Mouse (Mus musculus) cerebellum, adult 9-11 months (tissue): ENCODE measurements around the gene Gemin5.
"Not testable (repeated sequence)": the region's sequence is repeated elsewhere in the genome, so short reads cannot be mapped to it uniquely, and the experiment has no call there.

Experiments
- DNase-seq: peaks from one replicate; pipeline ENCODE4 v3.0.0; 2022

The Gemin5 gene

DNA sequence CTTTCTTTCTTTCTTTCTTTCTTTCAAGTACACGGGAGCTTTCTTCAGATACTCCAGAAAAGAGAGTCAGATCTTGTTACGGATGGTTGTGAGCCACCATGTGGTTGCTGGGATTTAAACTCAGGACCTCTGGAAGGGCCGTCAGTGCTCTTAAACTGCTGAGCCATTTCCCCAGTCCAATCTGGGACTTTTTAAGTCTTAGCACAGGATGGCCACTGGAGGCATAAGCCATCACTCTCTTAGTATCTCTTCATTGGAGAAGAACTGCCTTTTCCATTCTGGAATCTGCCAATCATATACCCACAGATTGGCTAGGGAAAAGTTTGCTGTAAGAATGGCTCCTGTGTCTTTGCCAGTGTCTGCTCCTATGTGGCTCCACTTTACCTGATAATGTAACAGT, 61.3 kb downstream of the Gemin5 start:
- no peak for DNase-seq

DNA sequence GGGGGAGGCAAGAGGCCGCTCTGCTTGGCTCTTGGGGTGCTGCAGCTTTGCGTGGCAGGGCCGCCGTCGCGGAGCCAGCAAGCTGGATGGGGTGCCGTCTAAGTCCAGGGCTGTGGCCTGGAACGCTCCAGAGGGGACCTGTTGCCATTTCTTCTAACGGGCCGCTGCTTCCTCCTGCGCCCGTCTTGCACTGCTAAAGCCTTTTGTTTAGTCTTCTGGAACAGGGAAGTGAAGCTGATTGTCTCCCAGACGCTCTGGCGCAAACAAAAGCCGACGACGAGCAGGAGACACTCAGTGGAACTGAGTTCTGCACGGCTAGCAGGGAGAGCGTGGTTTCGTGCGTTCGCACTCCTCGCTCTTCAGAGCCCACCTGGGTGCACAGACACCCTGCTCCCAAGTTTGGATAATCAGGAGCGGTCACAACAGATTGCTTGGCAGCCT, 64.0 kb downstream of the Gemin5 start:
- DNase-seq: no peak

DNA sequence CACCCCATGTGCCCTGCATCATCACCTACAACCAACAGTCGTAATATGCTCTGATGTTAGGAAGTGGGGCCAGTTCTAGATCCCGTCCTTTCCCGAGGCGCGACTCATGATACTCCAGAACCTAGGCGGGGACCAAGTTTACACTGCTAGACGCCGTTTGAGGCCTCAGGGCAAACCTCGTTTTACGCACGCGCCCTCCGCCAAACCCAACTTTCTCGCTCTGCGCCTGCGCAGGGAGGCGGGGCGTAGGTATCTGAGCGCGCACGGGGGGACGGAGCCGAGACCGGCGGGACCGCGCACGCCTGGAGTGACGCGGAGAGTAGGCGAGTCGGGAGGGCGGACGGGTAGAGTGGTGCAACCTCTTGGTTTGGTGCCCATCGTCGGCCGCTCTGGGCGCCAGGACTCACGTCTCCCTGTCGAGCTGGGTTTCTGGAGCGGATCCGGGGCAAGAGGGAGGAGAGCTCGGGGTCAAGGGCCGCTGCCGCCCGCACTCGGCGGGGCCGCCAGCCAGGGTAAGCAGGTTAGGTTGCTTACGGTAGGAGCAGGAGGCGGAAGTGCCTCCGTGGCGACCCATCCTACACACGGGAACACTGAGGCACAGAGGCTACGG, 64.5 kb downstream of the Gemin5 start, which contains the start of gene Cnot8:
Cnot8 (plus strand) TSS at position 457 of the 610 bp plus-strand sequence.
- DNase-seq: peak; percentile 100

DNA sequence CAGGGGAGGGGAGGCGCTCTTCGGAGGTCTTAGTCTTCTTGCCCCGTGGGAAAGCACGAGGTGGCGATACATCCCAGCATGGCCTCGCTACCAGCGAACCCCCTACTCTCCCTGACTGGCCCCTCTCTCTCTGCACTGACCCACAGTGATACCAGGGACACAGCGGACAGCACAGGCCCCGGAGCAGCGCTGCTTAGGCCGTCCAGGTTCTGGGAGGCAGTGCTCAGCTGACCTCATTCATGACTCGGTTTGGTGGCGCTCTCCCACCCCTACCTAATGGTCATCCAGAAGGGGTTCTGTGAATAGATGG, 65.0 kb downstream of the Gemin5 start:
- DNase-seq: no peak

DNA sequence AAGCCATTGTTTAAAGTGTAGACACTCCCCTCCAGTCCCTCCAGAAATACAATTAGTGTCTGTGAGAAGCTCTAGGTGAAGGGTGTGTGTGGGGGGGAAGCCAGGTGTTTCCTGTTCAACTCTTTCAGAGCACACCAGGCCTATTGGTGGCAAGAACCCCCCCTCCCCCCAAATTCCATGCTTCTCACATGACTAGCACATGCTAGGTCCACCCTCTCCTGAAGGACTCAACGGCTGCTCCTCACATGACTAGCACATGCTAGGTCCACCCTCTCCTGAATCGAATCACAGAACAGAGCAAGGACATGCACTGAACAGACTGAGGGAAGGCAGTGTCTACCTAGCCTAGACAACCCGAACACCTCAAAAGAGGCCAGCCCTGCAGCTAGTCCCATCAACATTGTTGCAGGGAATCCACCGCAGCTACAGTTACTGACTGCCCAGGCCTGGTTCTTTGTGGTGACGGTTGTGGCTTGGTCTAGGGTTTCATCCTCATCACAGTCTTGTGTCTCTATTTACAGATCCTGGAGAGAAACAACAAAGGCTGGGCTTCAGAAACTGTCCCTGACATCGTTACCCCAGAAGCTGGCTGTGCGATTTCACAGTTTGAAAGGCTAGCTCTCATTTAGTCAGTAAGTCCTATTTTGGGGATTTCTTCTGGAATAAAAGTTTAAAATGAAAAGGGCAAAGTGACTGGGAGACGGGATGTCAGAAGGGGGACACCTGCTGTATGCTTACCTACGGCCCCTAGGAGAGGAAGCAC, 65.6 kb downstream of the Gemin5 start:
- peak; percentile 49 for DNase-seq

DNA sequence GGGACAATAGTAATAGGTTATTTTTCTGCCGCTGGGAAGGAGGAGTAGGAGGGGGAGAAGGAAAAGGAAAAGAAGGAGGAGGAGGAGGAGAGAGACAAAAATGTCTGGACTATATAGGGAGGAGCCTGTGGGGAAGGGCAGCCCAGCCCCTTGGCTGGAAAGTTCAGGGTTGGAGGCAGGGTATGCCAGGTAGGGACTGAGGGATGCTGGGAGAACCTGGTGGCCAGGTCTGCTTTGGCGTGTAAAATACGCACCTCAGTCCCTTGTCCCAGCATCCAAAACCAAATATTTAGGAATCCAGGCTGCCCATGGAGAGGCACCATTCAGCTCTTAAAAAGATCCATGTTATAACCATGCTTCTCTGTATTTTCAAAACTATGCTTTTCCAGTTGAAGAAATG, 66.2 kb downstream of the Gemin5 start:
- DNase-seq: peak; percentile 45

DNA sequence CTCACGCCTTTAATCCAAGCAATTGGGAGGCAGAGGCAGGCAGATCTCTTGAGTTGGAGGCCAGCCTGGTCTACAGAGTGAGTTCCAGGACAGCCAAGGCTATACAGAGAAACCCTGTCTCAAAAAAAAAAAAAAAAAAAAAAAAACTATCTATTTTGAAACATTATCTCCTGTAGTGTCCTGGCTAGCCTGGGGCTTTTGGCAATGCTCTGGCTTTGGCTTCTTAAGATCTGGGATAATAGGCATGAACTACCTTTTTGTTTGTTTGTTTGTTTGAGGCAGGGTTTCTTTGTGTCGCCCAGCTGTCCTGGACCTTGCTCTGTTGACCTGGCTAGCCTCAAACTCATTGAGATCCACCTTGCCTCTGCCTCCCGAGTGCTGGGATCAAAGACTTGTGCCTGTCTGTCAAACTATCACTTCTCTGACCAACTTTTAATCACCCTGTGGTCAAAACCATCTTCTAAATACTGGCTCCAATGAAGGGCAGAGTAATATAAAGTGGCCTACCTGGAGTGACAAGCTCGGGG, 67.1 kb downstream of the Gemin5 start:
- DNase-seq: no peak

DNA sequence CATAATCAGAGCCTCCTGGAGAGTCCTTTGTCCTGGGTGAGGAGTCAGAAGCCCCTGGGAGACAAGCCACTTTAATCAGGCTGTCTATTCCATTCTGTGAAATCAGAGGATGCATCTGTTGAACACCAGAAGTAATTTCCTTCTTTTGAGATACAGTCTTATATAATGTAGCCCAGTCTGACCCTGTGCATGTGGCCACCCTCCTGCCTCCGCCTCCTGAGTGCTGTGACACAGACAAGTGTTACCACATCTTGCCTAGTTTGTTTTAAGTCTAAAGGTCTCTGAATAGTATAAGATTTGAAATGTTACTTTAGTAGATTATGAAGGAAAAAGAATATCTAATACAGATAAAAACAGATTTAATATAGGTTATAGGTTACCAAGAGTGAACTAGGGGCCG, 68.3 kb downstream of the Gemin5 start:
- DNase-seq: no peak

DNA sequence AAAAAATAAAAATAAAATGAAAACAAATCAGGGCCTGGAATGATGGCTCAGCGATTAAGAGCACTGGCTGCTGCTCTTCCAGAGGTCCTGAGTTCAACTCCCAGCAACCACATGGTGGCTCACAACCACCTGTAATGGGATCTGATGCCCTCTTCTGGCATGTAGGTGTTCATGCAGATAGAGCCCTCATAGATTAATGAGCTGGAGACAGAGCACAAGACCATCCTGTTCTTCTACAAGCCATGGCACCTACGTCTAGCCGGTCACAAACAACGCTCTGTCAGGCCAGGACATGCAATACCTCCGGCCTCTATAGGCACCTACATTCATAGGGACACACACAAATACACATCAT, 70.0 kb downstream of the Gemin5 start:
- not testable (repeated sequence) for DNase-seq

DNA sequence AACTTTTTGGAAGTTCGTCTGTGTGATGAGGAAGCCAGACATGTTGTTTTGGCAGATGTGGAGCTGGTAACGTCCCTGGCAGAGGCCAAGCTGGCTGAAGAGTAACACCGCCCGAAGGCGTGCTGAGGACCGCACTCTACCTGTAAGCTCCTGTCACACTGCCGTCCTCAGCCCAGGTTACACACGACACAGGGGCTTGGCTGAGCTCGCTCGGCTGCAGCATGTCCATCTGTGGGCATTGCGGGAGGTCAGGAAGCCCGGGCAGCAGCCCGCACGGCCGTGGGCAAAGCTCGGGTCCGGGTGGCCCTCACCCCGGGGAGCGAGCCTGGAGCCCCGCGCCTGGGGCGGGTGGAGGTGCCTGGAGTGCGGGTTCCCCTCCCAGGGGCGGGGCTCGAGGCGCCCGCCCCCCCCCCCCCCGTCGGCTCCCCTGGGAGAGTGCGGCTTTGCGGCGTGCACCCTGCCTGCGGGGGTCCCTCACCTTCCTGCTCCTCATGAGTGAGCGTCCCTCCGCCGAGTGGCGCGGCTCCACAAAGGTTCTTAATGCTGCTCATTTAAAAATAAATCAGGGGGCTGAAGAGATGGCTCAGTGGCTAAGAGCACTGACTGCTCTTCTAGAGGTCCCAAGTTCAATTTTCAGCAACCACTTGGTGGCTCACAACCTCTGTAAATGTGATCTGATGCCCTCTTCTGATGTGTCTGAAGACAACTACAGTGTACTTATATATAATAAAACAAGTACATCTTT, 70.5 kb downstream of the Gemin5 start:
- peak; percentile 81 for DNase-seq

DNA sequence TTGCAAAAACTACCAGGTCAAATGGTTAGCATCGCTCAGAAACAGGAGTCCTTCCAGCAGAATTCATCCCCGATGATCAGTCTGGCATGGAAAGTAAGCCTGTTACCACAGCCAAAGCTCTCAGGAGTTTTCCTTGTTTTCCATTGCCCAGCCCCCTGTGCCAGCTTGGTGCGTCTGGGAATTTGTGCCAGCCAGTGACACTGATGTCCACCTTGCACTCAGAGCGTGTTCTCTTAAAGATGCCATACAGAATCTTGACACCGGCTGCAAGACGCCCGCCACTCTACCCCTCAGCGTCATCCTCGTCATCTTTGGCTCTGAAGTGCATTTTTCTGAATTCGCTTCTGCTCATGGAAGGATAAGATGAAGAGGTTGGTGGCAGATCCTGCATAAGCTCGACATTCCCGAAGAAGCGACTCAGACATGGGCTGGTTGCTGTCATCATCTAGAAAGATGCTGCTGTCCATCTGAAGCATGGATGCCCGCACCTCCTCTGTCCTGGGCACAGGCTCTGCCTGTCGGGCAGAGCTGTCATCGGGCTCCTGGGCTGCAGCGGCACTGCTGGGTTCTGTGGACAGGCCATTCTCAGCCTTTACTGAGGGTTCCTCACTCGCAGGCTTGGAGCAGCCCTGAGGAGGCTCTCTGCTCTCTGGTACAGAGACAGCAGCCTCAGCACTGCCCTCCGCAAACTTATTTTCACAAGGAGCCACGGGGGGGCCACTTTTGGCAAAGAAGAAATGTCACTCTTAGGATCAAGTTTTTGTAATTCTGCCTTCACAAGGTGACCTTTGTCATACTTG, 71.3 kb downstream of the Gemin5 start:
- peak; percentile 77 for DNase-seq

DNA sequence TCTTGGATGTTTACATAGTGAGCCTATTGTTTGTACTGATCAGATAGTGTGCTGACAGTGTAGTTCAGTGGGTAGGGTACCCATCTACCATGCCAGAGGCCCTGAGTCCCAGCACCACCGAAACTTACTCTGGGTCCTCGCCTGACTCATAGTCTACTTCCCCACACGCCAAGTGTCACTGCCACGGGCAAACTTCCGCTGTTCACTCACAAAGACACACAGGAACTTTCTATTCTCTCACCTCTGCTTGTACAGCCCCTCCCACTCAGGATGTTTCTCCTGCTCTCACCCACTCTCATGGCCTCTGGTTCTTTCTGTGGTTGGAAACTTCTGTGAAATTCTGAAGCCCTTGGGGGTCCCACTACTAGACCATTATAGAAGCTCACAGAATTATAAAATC, 72.2 kb downstream of the Gemin5 start:
- DNase-seq: peak; percentile 45

DNA sequence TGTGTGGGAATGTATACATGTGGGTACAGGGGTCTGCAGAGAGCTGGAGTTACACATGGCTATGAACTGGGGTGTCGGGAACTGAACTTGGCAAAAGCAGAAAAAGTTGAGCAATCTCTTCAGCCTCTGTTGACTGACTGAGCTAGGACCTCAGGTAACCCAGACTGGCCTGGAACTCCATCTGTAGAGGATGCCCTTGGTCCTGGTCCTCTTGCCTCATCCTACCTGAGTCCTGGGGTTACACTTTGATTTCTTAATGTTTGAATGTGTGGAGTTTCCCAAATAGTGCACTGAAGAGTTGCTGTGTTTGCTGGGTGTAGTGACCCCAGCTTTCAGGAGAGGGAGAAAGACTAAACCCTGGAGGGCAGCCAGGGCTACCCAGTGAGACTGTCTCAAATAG, 72.8 kb downstream of the Gemin5 start:
- DNase-seq: no peak

DNA sequence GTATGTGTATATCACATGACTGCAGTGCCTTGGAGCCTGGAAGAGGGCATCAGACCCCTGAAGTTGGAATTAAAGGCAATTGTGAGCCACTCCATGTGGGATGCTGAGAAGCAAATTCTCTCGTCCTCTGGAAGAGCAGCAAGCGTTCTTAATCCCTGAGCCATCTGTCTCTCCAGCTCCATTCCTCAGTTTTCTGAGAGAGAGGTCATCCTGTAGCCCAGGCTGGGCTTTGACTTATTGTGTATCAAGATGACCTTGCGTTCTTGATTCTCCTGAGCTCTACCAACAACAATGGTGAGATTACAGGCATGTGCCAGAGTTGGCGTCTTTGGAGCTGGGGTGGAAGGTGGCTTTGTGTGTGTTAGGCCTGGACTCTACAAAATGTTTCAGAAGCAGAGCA, 73.6 kb downstream of the Gemin5 start:
- DNase-seq: no peak

DNA sequence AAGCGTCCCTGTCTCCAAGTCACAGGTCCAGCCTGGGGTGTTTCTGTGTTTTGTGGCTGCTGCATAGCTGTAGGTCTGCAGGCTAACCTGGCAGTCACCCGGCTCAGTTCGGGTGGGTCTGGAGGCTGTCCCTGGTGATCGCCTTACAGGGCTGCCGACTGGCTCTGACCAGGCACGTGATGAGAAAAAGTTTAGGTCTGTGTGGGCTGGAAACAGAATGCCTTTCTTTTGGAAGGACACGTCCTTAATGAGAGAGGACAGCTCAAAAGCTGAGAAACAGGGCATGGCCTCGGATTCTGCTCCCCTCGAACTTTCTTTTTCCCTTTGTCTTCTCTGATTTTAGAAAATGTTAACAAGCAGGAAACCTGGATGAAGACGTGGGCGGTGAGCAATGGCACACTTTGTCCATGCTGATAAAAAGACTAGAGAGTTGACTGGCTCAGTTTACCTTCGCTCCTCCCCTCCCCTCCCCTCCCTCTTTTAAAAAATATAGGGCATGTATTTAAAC, 75.3 kb downstream of the Gemin5 start, which contains the start of gene Gm12248:
Gm12248 (minus strand) TSS at position 114 of the 508 bp plus-strand sequence.
- DNase-seq: no peak

DNA sequence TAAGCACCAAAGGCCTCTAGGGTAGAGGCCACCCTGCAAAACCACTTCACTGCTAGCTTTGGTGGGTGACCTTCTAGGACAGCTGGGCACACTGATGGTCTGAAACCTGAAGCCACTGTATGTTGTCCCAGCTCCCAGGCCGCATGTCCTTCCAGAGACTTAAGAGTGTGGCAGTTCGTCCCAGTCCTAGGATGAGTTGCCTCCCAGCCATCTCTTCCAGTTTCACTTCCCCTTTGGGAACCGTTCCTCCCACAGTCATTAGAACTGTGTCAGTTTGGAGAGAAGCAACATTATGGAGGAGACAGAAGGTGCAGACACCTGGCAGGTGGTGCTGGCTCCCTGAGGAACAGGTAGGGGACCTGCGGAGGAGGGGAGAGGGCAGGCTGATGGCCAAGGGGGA, 75.8 kb downstream of the Gemin5 start:
- DNase-seq: peak; percentile 42

DNA sequence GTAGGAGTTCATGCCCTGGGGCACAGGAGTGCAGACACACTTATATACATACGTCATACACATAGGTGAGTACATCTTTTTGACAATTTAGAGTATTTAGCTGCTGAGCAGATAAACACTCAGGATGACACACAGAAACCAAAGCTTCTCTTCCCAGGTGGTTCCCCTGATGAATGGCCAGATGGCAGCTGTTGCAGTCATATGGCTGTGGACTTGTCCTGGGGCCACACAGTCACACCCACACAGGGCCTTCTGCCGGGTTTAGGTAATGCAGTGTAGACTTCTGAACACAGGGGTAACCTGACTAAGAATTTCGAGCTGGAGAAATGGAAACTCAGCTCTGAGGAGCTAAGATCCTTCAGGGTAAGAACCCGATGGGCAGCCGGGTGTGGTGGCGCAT, 86.6 kb downstream of the Gemin5 start:
- peak; percentile 78 for DNase-seq

DNA sequence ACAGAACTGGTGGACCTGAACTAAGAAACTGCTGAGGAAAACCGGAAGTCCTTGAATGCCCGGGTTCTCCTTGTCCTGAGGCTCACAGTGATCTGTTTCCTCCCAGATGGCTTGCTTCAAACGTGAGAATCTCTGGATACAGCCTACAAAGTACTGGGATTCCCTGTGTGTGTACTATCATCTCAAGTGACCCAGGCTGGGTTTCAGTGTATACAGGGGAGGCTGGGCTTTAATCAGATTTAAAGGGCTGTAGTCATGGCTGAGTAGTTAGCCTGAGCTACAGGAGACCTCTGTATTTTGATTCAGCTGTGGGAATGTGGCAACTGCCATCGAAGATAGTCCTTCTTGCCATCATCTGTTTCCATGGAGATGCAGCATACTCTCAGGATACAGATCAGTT, 91.1 kb downstream of the Gemin5 start:
- no peak for DNase-seq

DNA sequence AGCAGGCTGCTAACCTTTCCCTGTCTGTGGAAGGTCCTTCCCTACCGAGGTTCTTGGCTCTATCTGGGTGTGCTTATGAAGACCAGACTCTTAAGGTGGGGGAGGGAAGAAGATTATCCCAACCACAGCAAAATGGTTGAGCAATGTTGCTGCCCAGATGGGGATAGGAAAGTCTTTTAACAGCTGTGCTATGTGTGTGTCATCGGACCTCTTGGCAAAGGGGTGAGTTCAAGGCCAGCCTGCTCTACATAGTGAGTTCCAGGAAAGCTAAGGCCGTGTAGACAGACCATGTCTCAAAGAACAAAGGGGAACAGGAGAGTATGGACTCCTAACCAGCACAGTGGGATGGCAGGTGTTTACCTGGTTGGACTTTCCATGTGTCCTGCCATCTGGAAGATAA, 95.4 kb downstream of the Gemin5 start:
- DNase-seq: no peak
